Mouse (Mus musculus) heart, adult 2 months (tissue): ENCODE data around the gene Sept7. TPM values are rescaled to one million over a fixed set of nuclear protein-coding genes. Genes with fewer than 3 reads are reported as not detected.

Source experiments
- DNase-seq, 2 experiments: peaks; one replicate each; pipeline ENCODE4 v3.0.0; 2021
- H3K27ac ChIP-seq: fragments of 200-600 bp; 2 replicates; pipeline ENCODE4 v1.8.1; 2022
- H3K27me3 ChIP-seq: fragments of 200-500 bp; 2 replicates; pipeline ENCODE4 v1.6.1; 2012; ENCODE audit warnings: mild to moderate bottlenecking, low read length, inconsistent platforms, mixed read lengths; ENCODE audit not compliant: control insufficient read depth, insufficient read depth
- H3K36me3 ChIP-seq: fragments of 200-500 bp; 2 replicates; pipeline ENCODE4 v1.6.1; 2012; ENCODE audit warnings: low read length, inconsistent platforms; ENCODE audit not compliant: control insufficient read depth, insufficient read depth
- H3K4me1 ChIP-seq: fragments of 200-500 bp; 2 replicates; pipeline ENCODE4 v1.6.1; 2011; ENCODE audit warnings: low read length; ENCODE audit not compliant: control insufficient read depth, insufficient read depth
- H3K4me3 ChIP-seq: fragments of 200-600 bp; 2 replicates; pipeline ENCODE4 v1.8.1; 2022
- H3K79me2 ChIP-seq: fragments of 200-500 bp; replicated peaks from 2 replicates; pipeline ENCODE4 v1.6.1; 2012; ENCODE audit warnings: mild to moderate bottlenecking, inconsistent platforms, low read length, moderate library complexity, mixed read lengths; ENCODE audit not compliant: control insufficient read depth, insufficient read depth
- H3K9ac ChIP-seq: fragments of 200-500 bp; 2 replicates; pipeline ENCODE4 v1.6.1; 2012; ENCODE audit warnings: low read depth, mild to moderate bottlenecking, control low read depth, inconsistent platforms, low read length, mixed read lengths
- CTCF ChIP-seq: fragments of 200-600 bp; IDR thresholded peaks from 2 replicates; pipeline ENCODE4 v1.8.1; 2022; ENCODE audit warnings: antibody characterized with exemption, mild to moderate bottlenecking, moderate library complexity
- EP300 ChIP-seq: fragments of 200-500 bp; IDR thresholded peaks from 2 replicates; pipeline ENCODE4 v1.6.1; 2011; ENCODE audit warnings: low read depth, low read length, control low read depth; ENCODE audit not compliant: insufficient read depth
- POLR2A ChIP-seq: fragments of 200-500 bp; IDR thresholded peaks from 2 replicates; pipeline ENCODE4 v1.6.1; 2011; ENCODE audit warnings: mild to moderate bottlenecking, low read depth, low read length, control low read depth; ENCODE audit not compliant: insufficient read depth
- WGBS: fragments of 180-500 bp; shearing (Covaris S2); methylation state at CpG from one replicate; pipeline ENCODE4 v1.1.7; 2018; 5-methylcytosine and 5-hydroxymethylcytosine counted together
- intact Hi-C: fragments of 180-260 bp; cut with DNase I; formaldehyde crosslinking; loops from one replicate; pipeline ENCODE4 v1.15.1; 2025
- polyA plus RNA-seq: library from polyadenylated mRNA; depleted of rRNA; stranded (reverse); fragments of >200 nt; gene quantifications from 2 replicates; pipeline ENCODE4 v1.2.3, GENCODE M21; 2012; rRNA removed
- total RNA-seq, 2 experiments: library from RNA; stranded (reverse); gene quantifications; 2 replicates each; pipeline ENCODE4 v1.2.3; 2021

The Sept7 gene
- total and polyA plus RNA-seq, 3 experiments, result 15.9 to 111 (median 109) TPM

- Histone ChIP-seq H3K27ac (no peak overlapping the region), H3K9ac (no peak overlapping the region), H3K4me1 (no peaks in the 10 kb centered on the region), H3K79me2 (no peaks in the 10 kb centered on the region), H3K27me3 (no peaks in the 10 kb centered on the region), H3K36me3 (no peaks in the 10 kb centered on the region), H3K4me3 (no peak overlapping the region)
- intact Hi-C loops, result no loop called here
- no peak for DNase-seq
- TF ChIP-seq CTCF (no peak), POLR2A (no peak), EP300 (no peak)
- 82% methylated on average over 5 of the region's 5 CpGs for WGBS
Measured at GRCm38 (mm10) chr9:25358018-25358417, 105.8 kb downstream of the Sept7 start.

Other genes starting within 250 kb of the Sept7 start
- gene Gm10181, start 163.0 kb upstream of the Sept7 start, total RNA-seq, result not detected
- gene Gm10181, start 163.0 kb upstream of the Sept7 start, polyA plus RNA-seq, result not detected in 2 replicates
- 10 to 100 TPM; 34.6 to 38.9 TPM for gene Herpud2, start 100.6 kb upstream of the Sept7 start, total RNA-seq
- 24.9 and 27.1 TPM in 2 replicates for gene Herpud2, start 100.6 kb upstream of the Sept7 start, polyA plus RNA-seq
- gene Eepd1, start 229.1 kb downstream of the Sept7 start, total RNA-seq, result 10 to 100 TPM; 18.9 to 23.3 TPM
- 16.7 and 21.3 TPM in 2 replicates for gene Eepd1, start 229.1 kb downstream of the Sept7 start, polyA plus RNA-seq